Mouse (Mus musculus) brain, embryonic 14.5 days (tissue): ENCODE measurements at regions not wholly inside any gene's neighbourhood (a gene's known extent, or its start where the extent isn't known, plus 50 kb on each side); places are given as distances from the start of the nearest gene placed in this dataset.

Experiments
- CTCF ChIP-seq: fragments of 200-500 bp; IDR thresholded peaks from 2 replicates; pipeline ENCODE4 v1.5.1; 2012; ENCODE audit warnings: inconsistent platforms, mild to moderate bottlenecking, moderate library complexity, borderline replicate concordance; ENCODE audit not compliant: insufficient read depth, insufficient read length; ENCODE audit errors: extremely low read depth
- POLR2A ChIP-seq: fragments of 200-500 bp; IDR thresholded peaks from 2 replicates; pipeline ENCODE4 v1.6.1; 2012; ENCODE audit warnings: mild to moderate bottlenecking, inconsistent platforms, borderline replicate concordance; ENCODE audit not compliant: poor library complexity, insufficient read depth, insufficient read length, severe bottlenecking; ENCODE audit errors: extremely low read depth

DNA sequence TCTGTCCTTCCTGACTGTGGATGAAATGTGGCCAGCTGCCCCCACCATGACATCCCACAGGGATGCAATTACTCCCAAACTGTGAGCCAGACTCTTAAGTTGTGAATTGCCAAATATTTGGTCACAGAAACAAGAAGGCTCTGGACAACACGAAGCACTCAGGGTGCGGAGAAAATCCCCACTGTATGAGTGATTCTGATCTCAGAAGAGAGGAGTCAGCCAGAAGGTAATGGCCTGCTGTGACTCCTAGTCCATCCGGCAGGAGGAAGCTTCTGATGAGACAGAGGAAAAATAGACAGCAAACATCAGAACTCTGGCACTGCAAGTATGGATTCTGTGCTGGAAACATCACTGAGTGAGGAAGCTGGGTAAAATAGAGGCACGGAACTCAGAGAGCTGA, 359.6 kb downstream of the Vps13c start:
- no peak for TF ChIP-seq CTCF
- TF ChIP-seq POLR2A = no peak
